Mouse (Mus musculus) left cerebral cortex, postnatal 10 days (tissue): ENCODE measurements around the gene Ehf. TPM values are rescaled to one million over a fixed set of nuclear protein-coding genes. Genes with fewer than 3 reads are reported as not detected.

ENCODE experiments used
- DNase-seq, 2 experiments: peaks; one replicate each; pipeline ENCODE4 v3.0.0; 2021 to 2022; ENCODE audit warnings: low spot score in 2 of 2, mixed read lengths in 1 of 2; ENCODE audit errors: extremely low spot score in 1 of 2
- intact Hi-C: fragments of 180-260 bp; cut with DNase I; formaldehyde crosslinking; loops from one replicate; pipeline ENCODE4 v1.15.1; 2025
- total RNA-seq, 2 experiments: library from RNA; stranded (reverse); gene quantifications; 2 replicates each; pipeline ENCODE4 v1.2.3; 2021

Ehf gene
- total RNA-seq, 2 experiments from 2014 or later = 0.24 to 0.57 TPM

DNA sequence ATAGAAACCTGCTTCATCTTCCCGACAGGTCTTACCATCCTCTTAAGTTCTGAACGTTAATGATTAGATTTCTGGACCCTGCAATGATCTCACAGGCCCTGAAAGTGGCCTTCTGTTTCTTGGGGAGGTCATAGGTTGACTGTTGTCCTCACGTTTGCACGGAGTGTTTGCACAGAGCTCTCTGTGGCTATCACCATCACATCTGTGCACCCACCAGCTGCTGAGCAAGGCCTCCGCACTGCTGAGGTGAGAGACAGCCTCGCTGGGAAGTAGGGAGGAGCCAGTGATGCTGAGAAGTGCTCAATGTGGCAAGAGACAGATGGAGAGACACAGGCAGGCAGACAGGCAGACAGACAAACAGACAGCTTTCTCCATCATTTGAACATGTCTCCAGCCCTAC is 3.6 kb upstream of the Ehf start:
- DNase-seq = no peak
- intact Hi-C loops = no loop called here

DNA sequence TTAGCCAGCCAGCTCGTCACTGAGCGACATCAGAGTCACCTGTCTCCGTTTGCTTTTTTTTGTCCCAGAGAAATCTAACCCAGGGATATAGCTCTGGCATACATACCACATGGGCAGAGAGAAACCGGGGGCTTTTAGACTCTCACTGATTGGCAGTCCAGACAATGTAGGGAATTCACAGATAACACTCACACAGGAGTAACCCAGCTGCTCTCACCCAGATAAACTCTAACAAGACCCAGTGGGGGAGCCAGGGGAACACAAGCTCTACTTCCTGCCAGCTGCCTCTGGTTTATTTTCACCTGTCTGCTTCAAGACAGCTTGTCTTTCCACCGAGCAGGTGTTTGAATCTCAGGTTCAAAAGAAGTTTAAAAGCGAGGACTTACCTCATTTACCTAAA is 409 bp downstream of the Ehf start:
- no peak for DNase-seq
- intact Hi-C loops = no loop called here

DNA sequence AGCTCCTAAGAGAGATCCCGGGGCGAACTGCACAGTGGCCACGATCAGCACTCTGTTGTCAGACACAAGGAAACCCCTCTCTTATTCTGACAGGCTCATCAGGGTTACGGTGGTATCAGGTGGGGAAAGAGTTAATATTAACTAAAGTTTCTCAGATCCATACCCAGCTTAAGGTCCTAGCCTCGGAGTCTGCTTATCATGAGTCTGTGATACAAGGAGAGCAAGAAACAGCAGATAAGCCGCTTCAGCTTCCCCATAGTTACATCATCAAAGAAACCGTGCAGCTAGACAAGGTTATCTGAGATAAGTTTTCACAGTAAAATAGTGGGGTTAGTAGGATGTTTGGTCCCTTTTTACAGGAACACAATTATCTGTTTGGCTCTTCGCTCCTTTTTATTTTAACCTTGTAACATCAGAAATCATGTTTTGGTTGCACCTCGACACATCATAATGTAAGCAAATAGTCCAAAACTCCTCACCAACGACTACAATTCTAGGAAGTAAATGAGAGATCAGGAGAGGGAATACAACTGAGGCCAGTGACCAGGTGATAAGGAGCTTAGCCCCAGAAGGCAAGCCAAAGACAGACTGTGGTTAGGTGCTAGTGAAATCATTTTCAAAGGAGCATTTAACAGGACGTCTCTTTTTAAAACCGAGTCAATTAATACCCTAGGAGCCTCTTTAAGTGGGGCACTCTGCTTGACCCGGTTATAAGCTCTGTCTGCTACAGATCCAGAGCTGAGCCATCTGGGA is 4.2 kb downstream of the Ehf start:
- DNase-seq = no peak
- intact Hi-C loops = no loop called here

DNA sequence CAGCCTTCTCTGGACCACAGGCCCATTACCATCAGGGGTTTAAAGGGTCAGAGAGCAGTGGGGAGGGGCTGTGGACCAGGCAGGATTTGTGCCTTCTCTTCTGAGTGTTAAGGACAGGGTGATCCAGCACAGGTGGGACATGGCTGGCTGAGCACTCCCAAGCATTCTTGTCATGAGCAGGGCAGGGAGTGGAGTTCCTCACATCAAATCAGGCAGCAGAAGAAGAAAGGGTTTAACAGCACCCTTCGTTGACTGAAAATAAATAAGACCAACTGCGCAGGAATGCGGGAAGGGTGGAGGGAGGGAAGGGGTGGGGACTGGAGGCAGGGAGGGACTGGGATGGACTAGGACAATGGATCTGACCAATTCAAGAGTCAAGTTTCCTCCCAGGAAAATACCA is 8.6 kb downstream of the Ehf start:
- DNase-seq = no peak
- intact Hi-C loops = no loop called here

DNA sequence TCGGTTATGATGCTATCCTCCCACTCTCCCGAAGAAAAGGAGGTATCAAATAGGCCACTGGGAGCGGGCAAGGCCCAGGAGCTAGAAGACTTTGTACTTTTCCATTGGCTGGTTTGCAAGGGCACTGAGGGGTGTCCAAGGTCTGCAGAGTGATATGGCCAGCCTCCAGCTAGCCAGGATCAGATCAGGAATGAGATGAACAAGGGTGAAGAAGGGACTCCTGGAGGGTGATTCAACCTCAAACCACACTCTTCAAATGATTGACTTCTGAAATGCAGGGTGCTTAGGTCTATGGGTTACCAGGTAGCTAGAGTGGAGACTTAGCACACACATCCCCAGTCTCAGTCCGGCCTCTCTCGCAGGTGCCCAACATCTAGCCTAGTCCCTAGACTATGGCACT is 9.3 kb downstream of the Ehf start:
- intact Hi-C loops = no loop called here
- no peak for DNase-seq

DNA sequence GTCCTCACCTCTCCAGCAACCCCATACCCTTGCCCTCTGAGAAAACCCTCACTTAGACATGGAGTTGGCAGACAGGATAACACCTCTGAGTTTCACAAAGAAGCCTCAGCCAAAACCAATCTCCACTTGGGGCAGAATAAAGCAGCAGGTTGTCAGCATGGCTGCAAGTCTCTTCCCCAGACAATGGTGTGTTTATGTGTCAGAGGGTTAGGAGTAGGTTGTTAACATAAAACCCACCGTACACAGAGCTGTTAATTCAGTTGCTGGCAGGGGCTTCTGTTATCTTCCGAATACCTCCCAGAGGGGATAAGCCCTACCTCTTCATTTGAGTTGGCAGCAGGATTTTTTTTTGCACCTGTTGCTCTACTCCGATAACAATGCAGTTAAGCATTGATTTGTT is 9.9 kb downstream of the Ehf start:
- intact Hi-C loops = no loop called here
- no peak for DNase-seq

DNA sequence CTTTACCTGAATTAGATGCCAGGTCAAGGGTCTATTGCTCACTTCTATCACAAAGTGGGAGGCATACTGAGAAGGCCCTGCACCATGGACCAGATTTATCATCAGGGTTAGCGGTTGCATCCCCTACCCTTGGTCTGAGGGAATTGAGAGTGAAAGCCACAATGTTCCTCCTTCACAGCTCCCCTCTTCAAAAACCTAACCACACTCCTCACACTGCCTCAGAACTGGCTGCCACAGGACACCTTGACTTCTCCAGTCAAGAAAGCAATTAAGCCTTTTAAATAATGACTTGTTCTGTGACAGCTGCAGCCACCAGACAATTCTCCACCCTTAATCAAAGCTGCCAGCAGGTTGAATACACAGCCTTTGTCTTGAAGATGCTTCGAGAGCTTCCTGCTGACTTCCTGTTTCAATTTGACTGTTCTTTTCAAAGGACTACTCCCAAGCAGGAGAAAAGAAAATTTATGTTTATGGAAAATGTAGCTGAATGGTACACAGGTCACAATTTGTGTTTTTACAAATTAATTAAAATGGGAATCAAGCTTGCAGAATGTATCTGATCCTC is 12.3 kb downstream of the Ehf start:
- no peak for DNase-seq
- intact Hi-C loops = no loop called here

DNA sequence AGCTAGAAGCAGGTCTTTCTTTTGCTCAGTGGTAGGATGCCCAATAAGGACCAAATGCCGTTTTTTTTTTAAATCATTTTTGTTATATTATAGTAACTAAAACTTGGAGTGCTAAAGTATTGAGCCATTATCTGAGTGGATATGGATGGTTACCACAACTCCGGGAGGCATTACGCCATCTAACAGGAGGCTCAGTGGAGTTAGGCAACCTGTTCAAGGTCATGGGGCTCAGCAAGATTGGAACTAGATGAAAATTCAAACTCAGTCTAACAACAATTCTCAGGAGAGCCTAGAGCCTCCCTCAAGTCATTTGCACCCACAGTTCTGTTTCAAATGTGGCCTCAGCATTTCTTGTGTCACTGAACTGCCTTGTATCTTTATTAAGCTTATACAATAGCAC is 12.9 kb downstream of the Ehf start:
- intact Hi-C loops = no loop called here
- DNase-seq = no peak

DNA sequence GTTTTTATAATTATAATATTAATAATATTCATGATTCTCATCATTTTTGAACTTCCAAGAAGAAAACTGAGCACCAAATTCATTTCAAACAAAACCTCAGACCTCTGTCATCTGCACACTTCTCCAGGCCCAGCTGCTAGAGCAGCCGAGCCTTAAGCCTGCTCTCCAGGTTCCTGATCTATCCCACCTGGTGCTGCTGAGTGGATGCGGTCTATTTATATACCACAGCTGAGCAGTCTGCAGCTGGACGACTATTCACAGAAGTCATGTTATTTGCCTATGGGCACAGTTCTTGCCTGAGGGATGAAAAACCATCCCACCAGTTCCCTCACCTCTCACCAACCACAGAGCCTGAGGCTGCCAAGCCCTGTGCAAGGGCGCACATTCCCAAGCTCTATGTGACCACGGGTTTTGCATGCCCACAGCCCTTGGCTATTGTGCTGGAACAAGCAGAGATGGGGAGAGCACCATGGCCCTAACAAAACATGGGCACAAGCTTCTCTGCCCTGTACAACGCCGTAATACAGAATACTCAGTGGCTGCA is 13.6 kb downstream of the Ehf start:
- DNase-seq = no peak
- intact Hi-C loops = no loop called here

DNA sequence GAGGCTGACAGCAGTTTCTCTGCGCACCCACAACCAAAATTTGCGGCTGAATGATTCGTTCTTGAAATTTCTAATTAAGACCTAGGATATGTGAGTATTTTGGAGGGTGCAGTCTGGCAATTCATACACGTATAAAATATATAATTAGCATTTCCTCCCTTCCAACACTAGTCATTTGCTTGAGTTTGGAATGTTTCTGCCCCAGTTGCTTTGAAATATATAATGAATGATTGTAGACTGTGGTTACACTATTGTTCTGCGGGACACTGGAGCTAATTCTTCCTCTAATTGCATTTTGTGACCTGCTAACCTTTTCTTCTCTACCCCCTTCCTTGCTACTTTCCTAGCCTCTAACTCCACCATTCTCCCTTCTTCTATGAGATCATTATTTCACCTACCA is 15.4 kb downstream of the Ehf start:
- DNase-seq = no peak
- intact Hi-C loops = no loop called here

DNA sequence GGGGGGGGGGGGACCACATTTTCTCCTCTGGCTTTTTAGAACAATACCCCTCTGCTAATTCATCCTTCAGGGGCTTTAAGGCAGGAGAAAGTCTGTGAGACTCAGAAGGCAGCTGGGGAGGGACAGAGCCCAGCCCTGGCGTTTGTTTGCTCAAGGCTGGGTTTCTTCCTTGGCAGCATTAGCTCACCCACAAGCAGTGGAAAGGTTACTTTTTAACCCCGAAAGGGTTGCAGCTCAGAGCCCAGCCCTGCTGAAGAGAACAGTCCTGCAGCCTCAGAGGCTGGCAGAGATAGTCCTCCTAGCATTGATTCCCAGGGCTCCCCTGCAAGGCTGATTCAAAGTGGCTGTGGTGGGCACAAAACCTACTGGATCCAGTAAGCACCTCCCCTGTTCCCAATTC is 17.5 kb downstream of the Ehf start:
- no peak for DNase-seq
- intact Hi-C loops = no loop called here

DNA sequence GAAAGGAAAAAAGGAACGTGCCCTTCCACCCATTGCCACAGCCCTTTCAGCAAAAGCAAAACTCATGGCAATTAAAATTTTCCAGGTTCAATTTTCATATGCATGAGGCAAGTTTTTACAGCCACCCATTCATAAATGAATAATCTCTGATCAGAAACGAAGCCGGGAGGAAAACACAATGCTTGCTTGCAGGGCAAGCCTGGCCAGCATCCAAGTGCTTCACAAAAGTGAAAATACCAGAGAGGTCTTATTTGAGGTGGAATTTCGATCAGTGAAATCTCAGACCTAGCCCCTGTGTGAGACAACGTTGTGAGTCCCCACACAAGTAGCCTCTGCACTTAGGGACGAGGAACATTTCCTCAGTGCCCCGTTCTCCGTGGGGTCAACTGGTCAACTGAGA is 19.3 kb downstream of the Ehf start:
- intact Hi-C loops = no loop called here
- DNase-seq = no peak

DNA sequence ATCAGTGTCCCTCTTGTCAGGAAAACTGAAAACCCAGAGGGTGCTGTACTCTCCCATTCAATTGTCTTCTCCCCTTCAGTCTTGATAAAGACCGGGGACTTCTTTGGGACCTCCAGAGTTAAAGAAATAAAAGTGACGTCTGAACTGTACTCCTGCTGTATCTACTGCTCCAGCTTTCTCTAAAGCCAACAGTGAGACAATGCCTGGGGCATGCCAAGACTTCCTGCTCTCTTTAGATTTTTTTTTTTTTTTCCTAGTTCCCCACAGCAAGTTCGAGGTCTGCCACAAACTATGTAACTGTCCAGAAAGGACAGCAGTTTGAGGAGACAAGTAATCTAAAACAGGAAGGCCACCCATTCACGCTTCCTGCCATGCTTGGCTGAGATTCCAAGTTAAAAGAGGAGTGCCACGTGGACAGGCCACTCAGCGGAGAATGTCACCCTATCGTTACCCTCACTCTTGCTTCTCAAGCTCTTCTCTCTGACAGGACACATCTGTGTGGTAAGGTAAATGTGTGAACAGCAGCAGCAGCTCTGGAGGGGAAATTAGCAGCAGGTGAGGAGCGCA is 20.8 kb downstream of the Ehf start:
- intact Hi-C loops = no loop called here
- no peak for DNase-seq

DNA sequence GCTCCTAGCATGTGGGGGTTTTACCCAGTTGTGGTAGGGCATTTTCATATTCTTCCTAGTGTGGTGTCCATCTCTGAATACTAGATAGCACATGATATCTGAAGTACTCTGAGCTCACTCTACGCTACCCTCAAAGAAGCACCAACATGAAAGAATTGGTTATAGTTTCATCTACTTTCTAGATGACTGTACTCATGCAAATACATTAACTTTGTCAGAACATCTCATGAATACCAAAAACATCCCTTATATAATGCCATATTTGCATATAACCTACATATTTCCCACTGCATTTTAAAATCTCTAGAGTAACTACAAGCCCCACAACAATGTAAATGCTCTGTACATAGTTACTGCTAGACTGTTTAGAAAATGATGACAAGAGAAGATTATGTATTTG is 23.2 kb downstream of the Ehf start:
- intact Hi-C loops = no loop called here

DNA sequence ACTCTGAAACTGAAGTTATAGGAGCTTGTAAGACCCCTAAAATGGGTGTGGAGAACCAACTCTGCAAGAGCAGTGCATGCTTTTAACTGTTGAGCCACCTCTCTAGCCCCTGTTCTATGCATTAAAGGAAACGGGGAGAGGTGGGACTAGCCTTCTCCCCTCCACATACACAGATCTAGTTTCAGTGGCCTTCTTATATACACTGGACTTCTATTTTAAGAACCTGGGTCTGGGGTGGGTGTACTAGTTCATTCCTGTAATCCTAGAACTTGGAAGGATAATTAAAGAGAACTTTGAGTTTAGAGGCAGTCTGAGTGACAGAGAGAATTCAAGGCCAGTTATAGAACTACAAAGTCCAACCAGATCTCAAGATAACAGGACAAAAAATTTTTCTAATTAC is 24.6 kb downstream of the Ehf start:
- intact Hi-C loops = no loop called here
- DNase-seq = no peak

More for the DNA sequence above, 23.2 kb downstream of the Ehf start:
- no peak for DNase-seq

DNA sequence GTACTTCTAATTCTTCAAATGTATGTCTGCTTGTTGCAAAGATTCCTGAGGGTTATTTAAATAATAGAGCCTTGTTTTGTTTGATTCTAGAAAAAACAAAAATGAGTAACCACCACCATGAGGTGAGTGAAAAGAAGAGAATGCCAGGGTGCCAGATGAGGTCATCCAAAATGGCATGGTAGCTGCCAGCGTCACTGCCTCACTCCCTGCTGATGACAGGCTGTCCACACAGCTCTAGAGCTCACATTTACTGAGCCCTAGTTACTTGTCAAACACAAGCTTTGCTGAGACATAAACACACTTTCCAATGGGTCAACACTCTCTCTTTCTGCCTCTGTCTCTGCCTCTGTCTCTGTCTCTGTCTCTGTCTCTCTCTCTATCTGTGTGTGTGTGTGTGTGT is 25.3 kb downstream of the Ehf start:
- no peak for DNase-seq
- intact Hi-C loops = no loop called here

DNA sequence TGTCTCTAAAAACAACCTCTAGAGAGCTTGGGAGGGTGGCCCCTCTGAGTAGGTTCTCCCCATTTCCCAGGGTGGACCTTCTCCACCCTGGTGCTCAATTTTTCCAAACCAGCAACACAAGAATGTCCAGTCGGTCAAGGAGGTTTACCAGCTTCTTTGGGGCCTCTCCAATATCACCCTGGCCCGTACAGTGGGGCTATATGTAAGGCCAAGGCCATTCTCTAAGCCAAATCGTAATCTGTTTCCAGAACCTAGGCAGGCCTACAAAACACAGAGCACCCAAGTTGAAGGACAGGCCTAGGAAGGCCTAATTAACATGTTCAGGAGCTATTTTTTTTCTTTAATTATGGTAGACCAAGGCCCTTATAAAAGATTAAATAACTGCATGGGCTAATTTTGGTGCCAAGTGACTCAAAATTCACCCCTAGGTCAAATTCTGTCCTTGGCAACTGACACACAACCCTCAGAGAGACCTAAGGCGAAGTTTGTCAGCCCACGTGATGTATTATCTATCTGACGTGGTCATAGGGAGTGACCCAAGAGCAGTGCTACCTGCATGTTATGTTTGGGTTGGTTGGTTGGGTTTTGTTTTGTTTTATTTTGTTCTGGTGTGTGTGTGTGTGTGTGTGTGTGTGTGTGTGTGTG is 27.6 kb downstream of the Ehf start:
- intact Hi-C loops = no loop called here

DNA sequence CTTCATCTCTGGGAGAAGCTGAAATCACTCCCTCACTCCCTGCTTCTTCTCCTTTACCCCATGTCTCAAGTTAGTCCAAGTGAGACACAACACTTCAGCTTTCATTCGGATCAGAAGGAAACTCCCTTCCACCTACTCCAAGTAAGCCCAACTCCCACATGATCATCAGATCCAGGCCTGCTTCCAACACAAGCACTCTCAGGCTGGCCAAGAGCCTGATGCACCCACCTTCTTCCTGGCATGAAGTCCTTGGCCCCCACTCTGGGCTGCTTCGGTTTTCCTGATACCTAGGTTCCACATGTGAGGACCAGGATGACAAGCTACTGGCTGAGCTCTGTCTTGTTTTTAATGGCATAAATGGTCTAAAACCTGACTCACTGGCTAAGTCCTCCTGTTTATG is 28.3 kb downstream of the Ehf start:
- DNase-seq = no peak
- intact Hi-C loops = no loop called here

More for the DNA sequence above, 27.6 kb downstream of the Ehf start:
- DNase-seq = no peak

DNA sequence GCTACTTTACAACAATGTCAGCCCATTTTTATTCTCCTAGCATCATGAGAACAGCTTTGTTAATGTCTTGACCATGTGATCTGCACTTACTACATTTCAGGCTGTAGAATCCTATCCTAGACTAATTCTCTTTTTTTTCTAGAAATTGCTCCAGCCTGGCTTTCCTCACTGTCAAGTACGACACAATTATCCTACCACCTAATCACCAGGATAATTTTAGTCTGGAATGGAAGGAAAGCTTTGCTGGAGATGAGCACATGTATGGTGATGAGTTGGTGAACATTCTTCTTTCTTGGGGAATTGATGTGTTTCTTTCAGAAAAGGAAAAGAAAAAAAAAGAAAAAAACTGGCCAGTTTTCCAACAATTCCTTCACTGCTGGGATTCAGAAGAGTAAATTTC is 28.8 kb downstream of the Ehf start:
- intact Hi-C loops = no loop called here
- no peak for DNase-seq

DNA sequence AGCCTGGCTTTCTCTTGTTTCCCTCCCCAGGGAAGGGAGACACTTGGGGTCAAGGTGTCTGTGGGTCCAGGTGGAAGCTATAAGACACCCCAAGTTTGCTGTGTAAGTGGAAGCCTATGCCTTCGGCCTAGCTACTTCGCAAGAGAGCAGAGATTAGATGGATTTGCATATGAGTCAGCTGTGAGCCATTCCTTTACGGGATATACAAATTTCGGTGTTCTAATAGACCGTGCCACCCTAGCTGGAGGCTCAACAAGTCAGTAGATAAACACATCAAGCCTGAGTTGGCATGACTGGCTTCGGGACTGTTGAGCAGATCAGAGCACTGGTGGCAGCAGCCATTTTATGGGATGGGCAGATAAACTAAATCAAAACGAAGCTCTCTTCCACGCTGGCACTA is 31.6 kb downstream of the Ehf start:
- DNase-seq = no peak
- intact Hi-C loops = no loop called here
